Mouse (Mus musculus) heart, postnatal 0 days (tissue): Measurements from ENCODE around the gene Smyd3.

ENCODE experiments used
- CTCF ChIP-seq: IDR thresholded peaks from 2 replicates; pipeline ENCODE4 v1.5.1; 2016; ENCODE audit warnings: antibody characterized with exemption, control low read depth, low read depth
- EP300 ChIP-seq: IDR thresholded peaks from 2 replicates; pipeline ENCODE4 v1.6.1; 2016; ENCODE audit warnings: antibody characterized with exemption, low read depth

DNA sequence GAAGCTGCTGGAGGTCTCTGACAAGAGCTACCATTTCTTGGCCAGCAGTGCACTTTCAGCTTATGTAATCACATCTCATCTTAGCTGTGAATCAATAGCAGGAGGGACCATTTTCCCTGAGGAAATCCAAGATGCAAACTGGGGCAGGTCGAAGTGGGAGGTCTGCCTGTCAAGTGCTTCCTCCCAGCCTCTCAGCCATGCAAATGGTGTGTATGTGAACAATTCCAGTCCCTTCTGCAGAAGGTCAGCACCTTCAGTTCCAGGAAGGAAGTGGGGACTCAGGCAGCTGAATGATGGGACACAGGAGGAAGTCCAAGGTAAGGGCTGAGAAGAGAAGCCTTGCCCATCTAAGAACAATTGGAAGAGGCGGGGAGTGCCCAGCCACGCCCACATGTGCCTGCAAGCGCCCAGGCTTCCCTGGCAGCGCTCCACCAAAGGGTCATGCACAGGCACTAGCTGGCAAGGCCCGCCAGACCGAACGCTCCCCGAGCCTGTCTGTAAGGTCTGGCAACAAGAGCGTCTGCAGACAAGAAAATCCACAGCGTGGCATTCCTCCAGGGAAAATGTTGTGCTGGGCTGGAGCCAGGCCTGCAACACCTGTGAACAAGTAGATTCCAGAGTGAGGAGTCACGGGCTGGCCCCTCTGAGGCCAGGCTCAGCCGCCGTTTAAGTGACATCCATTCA is 381.2 kb downstream of the Smyd3 start:
- no peak for TF ChIP-seq CTCF
- no peak for TF ChIP-seq EP300
